Mouse (Mus musculus) intestine, embryonic 15.5 days (tissue): ENCODE results near the gene Ppp1r14c. TPM values are rescaled to one million over a fixed set of nuclear protein-coding genes. Genes with fewer than 3 reads are reported as not detected.

Experiments
- ATAC-seq: fragments of 200-750 bp; cut with Nextera tagmentation; 2 replicates; pipeline ENCODE4 v1.8.0; 2017; ENCODE audit warnings: moderate TSS enrichment, moderate library complexity
- H3K27ac ChIP-seq: fragments of 300-500 bp; sonication (generic); 2 replicates; pipeline ENCODE4 v1.5.1; 2015; ENCODE audit warnings: mild to moderate bottlenecking, inconsistent platforms
- H3K27me3 ChIP-seq: fragments of 300-500 bp; sonication (generic); replicated peaks from 2 replicates; pipeline ENCODE4 v1.6.1; 2015; ENCODE audit warnings: inconsistent platforms
- H3K36me3 ChIP-seq: fragments of 300-500 bp; sonication (generic); 2 replicates; pipeline ENCODE4 v1.6.1; 2015; ENCODE audit warnings: inconsistent platforms
- H3K4me1 ChIP-seq: fragments of 300-500 bp; sonication (generic); replicated peaks from 2 replicates; pipeline ENCODE4 v1.6.1; 2015; ENCODE audit warnings: inconsistent platforms
- H3K4me2 ChIP-seq: fragments of 300-500 bp; sonication (generic); replicated peaks from 2 replicates; pipeline ENCODE4 v1.6.1; 2015; ENCODE audit warnings: mild to moderate bottlenecking, inconsistent platforms
- H3K4me3 ChIP-seq: fragments of 300-500 bp; sonication (generic); replicated peaks from 2 replicates; pipeline ENCODE4 v1.5.1; 2015; ENCODE audit warnings: inconsistent platforms
- H3K9ac ChIP-seq: fragments of 300-500 bp; sonication (generic); 2 replicates; pipeline ENCODE4 v1.6.1; 2015; ENCODE audit warnings: inconsistent platforms
- H3K9me3 ChIP-seq: fragments of 300-500 bp; sonication (generic); 2 replicates; pipeline ENCODE4 v1.6.1; 2016; ENCODE audit warnings: inconsistent platforms
- WGBS: fragments of 180-500 bp; shearing (Covaris S2); methylation state at CpG from one replicate; pipeline ENCODE4 v1.1.7; 2015; 5-methylcytosine and 5-hydroxymethylcytosine counted together
- polyA plus RNA-seq: library from polyadenylated mRNA; unstranded; fragments of >200 nt; fragmentation: Nextera tagmentation; extraction: Ambion mirVana; gene quantifications from 2 replicates; pipeline ENCODE4 v1.2.1, GENCODE M21; 2015

Gene Ppp1r14c
- polyA plus RNA-seq, 1 experiment from 2014 or later = 2.4 TPM

DNA sequence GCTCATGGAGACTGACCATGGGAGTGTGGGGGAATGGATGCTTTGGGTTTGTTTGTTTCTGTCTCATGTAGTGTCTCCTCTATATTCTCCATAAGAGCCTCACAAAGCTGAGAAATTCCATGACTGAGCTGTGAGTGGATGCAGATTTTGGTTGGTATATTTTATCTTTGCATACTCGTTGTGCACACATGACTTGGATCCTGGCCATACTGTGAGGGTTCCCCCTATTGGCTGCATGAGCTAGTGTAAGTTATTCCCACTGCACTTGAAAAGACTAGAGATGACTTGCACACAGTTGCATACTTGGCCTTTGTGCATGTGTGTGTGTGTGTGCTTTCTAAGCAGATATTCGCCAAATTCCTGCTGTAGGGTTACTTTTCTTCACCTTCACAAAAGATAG, 40.4 kb downstream of the Ppp1r14c start:
- WGBS = 68% methylated on average over 2 of the region's 2 CpGs

DNA sequence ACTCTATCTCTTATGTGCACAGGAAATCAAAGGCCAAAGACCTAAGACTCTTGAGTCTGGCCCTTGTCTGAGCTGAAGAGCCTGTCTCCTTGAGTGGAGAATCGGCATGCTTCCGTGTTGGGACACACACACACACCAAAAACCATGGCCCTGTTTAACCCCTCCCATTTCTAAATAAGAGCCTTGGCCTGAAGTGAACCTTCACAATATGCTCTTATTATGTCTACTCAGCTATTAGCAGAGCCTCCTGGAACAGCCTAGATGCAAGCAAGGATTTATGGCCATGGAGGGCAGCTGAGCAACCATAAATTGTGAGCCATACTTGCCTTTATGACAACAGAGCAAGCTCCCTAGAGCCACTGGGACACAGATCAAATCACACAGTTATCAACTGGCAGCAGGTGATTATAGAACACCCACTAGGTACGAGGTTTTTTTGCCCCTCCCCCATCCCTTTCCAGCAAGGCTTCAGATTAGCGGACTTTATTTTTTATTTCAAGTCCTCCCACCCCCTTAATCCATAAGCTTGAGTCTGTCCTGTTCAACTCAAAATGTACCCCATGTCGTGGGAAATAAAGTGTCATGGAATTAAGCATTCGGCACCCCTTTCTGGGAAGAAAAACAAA, 42.3 kb downstream of the Ppp1r14c start:
- H3K27me3 ChIP-seq = no peaks in the 10 kb centered on the region
- H3K9me3 ChIP-seq = no peaks in the 10 kb centered on the region
- H3K36me3 ChIP-seq = no peaks in the 10 kb centered on the region
- 65% methylated on average over 6 of the region's 6 CpGs for whole genome bisulfite sequencing
- ATAC-seq = peak; percentile 53; the same call in 1 of the 2 replicates
- no peaks in the 10 kb centered on the region for H3K4me1 ChIP-seq
- H3K4me2 ChIP-seq = no peak overlapping the region
- H3K4me3 ChIP-seq = no peak overlapping the region
- no peak overlapping the region for H3K27ac ChIP-seq
- no peak overlapping the region for H3K9ac ChIP-seq

More for the DNA sequence above, 40.4 kb downstream of the Ppp1r14c start:
- no peak overlapping the region for H3K9ac ChIP-seq
- no peak overlapping the region for H3K4me2 ChIP-seq
- no peak overlapping the region for H3K4me3 ChIP-seq
- no peak for ATAC-seq
- H3K4me1 ChIP-seq = no peaks in the 10 kb centered on the region
- no peak overlapping the region for H3K27ac ChIP-seq
- no peaks in the 10 kb centered on the region for H3K9me3 ChIP-seq
- H3K27me3 ChIP-seq = no peaks in the 10 kb centered on the region
- H3K36me3 ChIP-seq = no peaks in the 10 kb centered on the region

DNA sequence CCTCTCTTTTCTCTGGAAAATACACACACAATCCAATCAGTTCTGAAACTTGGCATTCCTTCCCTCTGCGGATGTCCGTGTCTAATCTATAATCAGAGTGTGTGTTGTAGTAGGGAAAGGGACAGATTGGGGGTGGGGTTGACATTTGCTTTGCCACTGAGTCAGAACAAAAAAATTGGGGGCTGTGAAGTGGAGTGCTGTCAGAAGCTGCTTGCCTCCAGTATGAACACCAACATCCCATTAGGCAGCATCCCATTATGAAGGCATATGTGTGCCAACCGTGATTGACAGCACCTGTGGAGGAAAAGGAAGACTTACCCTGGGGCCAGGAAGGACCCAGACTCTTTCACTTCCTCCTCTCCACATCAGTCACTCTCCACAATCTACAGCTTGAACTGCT, 42.8 kb downstream of the Ppp1r14c start:
- no peak overlapping the region for H3K4me3 ChIP-seq
- H3K27ac ChIP-seq = no peak overlapping the region
- no peak overlapping the region for H3K4me2 ChIP-seq
- H3K27me3 ChIP-seq = no peaks in the 10 kb centered on the region
- no peak for ATAC-seq
- no peaks in the 10 kb centered on the region for H3K4me1 ChIP-seq
- WGBS = 72% methylated on average over 3 of the region's 3 CpGs
- H3K9me3 ChIP-seq = no peaks in the 10 kb centered on the region
- H3K9ac ChIP-seq = no peak overlapping the region
- no peaks in the 10 kb centered on the region for H3K36me3 ChIP-seq

DNA sequence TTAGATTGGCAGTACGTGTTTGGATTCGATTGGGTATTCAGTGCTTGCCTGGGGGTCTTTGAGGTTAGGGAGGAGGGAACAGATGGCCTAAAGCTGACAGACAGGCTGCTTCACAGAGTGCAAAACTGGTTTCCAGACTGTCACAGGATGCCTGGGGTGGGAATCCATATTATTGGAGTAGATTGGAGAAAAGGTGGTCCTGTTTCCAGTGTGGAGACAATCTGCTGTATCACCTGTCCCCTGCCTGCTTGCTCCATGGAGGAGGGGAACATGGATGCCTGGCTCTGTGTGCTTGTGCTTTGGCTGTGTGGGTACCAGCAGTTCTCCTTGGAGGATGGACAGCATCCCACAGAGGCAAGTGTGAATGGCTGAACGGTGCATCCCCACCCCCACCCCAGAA, 45.4 kb downstream of the Ppp1r14c start:
- H3K4me2 ChIP-seq = no peak overlapping the region
- H3K4me1 ChIP-seq = 0 out of 2 replicates have a peak, but pooled peaks cover 3% of the 10 kb centered on the region
- no peak for ATAC-seq
- no peaks in the 10 kb centered on the region for H3K36me3 ChIP-seq
- H3K27me3 ChIP-seq = no peaks in the 10 kb centered on the region
- H3K9me3 ChIP-seq = no peaks in the 10 kb centered on the region
- no peak overlapping the region for H3K9ac ChIP-seq
- 86% methylated on average over 3 of the region's 3 CpGs for WGBS
- H3K27ac ChIP-seq = no peak overlapping the region
- no peak overlapping the region for H3K4me3 ChIP-seq

DNA sequence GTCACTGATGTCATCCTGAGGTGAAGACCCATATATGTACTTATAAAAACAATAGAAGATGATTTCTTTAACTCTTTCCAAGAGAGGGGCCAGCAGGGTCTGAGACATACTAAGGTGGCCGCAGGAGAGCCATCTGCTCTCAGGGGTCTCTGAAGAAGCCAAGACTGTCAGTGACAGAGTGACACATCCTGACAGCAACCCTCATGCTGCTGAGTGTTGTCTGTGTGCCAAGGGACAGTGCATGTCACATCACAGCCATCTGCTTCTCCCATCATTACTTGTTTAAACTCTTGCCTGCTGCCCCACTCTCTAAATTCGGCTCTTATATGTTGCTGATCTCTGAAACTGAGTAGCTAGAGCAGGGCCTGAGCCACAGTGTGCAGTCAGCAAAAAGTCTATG, 45.8 kb downstream of the Ppp1r14c start:
- no peak overlapping the region for H3K27ac ChIP-seq
- H3K36me3 ChIP-seq = no peaks in the 10 kb centered on the region
- no peak for ATAC-seq
- no peaks in the 10 kb centered on the region for H3K9me3 ChIP-seq
- no peak overlapping the region for H3K4me2 ChIP-seq
- no peak overlapping the region for H3K4me3 ChIP-seq
- no peaks in the 10 kb centered on the region for H3K27me3 ChIP-seq
- 72% methylated on average over 2 of the region's 2 CpGs for WGBS
- 0 out of 2 replicates have a peak, but pooled peaks cover 3% of the 10 kb centered on the region for H3K4me1 ChIP-seq
- H3K9ac ChIP-seq = no peak overlapping the region

DNA sequence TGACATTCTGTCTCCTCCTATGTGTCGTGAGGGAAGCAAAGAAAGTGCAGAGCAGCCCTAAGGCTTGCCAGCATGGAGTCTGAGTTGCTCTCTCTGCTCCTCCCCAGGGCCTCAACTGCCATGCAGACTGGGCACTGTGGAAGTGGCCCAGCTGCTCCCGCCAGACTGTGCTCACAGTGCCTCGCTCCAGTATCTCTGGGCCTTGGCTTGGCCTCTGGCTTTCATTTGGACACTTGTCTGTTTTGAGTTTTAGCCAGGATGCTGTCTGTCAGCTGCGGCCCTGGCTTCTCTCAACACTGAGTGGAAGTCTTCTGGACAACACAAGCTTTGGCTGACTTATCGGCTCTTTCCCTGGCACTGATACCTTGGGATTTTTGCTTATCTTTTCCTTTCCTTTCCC, 49.0 kb downstream of the Ppp1r14c start:
- Histone ChIP-seq H3K4me1 (0 out of 2 replicates have a peak, but pooled peaks cover 3% of the 10 kb centered on the region), H3K9me3 (no peaks in the 10 kb centered on the region), H3K4me3 (no peak overlapping the region), H3K27ac (no peak overlapping the region), H3K4me2 (no peak overlapping the region), H3K9ac (no peak overlapping the region), H3K27me3 (no peaks in the 10 kb centered on the region), H3K36me3 (no peaks in the 10 kb centered on the region)
- no peak for ATAC-seq
- 33% methylated on average over 5 of the region's 5 CpGs for WGBS

DNA sequence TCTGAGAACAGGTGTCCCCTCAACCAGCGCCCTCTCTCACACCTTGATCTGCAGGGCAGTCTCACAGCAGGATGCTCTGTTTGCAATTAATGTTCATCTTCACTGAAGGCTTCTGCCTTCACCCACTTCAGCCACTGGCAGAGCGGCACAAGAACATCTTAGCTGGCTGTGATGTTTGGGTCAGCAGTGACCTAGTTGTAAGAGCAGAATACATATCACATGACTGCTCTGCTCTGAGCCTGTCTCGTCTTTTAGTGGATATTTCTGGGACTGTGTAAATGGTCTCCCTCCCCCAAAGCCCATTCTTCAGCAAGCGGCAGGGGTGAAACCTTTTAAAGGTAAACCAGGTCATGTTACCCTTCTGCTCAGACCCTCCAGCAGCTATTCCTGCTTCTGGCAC, 50.7 kb downstream of the Ppp1r14c start:
- Histone ChIP-seq H3K4me3 (no peak overlapping the region), H3K4me2 (no peak overlapping the region), H3K4me1 (0 out of 2 replicates have a peak, but pooled peaks cover 3% of the 10 kb centered on the region), H3K27ac (no peak overlapping the region), H3K27me3 (no peaks in the 10 kb centered on the region), H3K9ac (no peak overlapping the region), H3K36me3 (no peaks in the 10 kb centered on the region), H3K9me3 (no peaks in the 10 kb centered on the region)
- ATAC-seq = no peak
- WGBS = 51% methylated on average over 4 of the region's 4 CpGs

DNA sequence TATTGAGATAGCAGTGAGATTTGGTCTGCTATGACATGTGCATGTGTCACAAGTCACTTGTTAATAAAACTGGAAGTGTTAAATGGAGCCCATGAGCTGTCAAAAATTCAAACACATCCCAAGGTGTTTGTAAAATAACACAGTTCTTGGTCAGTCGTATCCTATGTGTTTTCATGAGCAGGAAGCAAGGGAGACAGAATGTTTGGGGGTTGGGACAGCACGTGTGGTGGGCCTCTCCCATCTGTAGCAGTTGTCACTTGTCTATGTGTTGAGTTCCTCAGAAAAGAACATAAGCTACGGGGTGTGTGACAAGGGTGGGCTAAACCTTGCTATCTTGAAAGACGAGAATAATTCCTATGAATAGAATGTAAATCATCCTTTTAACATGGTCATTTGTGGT, 51.6 kb downstream of the Ppp1r14c start:
- Histone ChIP-seq H3K27ac (no peak overlapping the region), H3K4me3 (no peak overlapping the region), H3K27me3 (no peaks in the 10 kb centered on the region), H3K9ac (no peak overlapping the region), H3K9me3 (no peaks in the 10 kb centered on the region), H3K4me2 (no peak overlapping the region), H3K4me1 (0 out of 2 replicates have a peak, but pooled peaks cover 3% of the 10 kb centered on the region), H3K36me3 (no peaks in the 10 kb centered on the region)
- WGBS = 56% methylated on average over 4 of the region's 4 CpGs
- no peak for ATAC-seq

DNA sequence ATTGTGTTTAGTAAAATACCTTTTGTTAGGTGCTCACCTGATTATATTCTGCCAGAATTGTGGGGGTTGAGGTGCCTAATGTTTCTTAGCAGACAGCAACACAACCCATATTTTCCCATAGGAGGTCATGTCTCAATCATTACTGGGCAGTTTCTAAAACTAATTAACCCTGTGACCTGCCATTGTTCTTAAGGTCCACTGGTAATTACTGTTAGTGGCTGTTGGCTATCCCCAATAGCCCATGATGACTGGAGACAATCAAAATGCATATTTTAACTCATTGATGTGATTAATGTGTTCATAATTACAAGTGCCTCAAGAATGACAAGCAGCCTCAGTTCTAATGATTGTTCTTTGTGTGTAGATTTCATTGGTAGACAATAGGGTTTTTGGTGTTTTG, 58.2 kb downstream of the Ppp1r14c start:
- ATAC-seq = no peak
- Histone ChIP-seq H3K4me2 (no peak overlapping the region), H3K9me3 (no peaks in the 10 kb centered on the region), H3K4me1 (no peaks in the 10 kb centered on the region), H3K27ac (no peak overlapping the region), H3K36me3 (no peaks in the 10 kb centered on the region), H3K27me3 (no peaks in the 10 kb centered on the region), H3K4me3 (no peak overlapping the region), H3K9ac (no peak overlapping the region)

DNA sequence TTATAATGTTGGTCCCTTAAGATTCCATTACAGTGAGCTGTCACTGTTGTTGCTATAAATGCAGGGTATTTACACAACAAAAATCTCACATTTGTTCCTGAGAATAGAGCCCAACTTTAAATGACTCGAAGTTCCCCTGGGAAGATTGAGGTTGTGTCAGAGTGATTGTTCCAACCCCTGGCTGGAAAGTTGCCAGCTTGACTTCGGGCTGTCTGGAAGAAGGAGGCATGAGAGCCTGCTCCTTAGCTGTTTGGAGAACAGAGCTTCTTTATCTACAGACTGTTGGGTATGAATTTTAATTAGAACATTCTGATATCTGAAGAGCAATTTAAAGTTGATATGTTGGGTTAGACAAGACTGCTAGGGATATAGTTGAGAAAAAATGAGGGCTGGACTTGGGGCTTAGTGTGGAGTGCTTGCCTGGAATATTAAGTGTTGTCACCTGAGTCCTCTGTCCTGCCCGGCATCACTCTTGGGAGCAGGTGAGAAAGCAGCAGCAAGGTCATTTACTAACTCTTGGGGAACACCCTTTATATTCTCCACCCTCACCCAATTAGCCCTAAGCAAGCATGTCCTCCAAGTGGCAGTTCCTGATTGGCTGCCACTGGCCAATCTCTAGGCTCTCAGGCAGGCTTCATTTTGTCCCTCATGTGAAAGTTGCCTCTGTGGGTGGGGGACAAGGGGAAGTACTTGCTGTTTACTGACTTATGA, 62.0 kb downstream of the Ppp1r14c start:
- no peak overlapping the region for H3K27ac ChIP-seq
- H3K27me3 ChIP-seq = no peaks in the 10 kb centered on the region
- H3K36me3 ChIP-seq = no peaks in the 10 kb centered on the region
- H3K9ac ChIP-seq = no peak overlapping the region
- H3K4me1 ChIP-seq = no peaks in the 10 kb centered on the region
- ATAC-seq = no peak
- WGBS = 56% methylated on average over 3 of the region's 3 CpGs
- no peak overlapping the region for H3K4me2 ChIP-seq
- H3K4me3 ChIP-seq = no peak overlapping the region
- no peaks in the 10 kb centered on the region for H3K9me3 ChIP-seq

DNA sequence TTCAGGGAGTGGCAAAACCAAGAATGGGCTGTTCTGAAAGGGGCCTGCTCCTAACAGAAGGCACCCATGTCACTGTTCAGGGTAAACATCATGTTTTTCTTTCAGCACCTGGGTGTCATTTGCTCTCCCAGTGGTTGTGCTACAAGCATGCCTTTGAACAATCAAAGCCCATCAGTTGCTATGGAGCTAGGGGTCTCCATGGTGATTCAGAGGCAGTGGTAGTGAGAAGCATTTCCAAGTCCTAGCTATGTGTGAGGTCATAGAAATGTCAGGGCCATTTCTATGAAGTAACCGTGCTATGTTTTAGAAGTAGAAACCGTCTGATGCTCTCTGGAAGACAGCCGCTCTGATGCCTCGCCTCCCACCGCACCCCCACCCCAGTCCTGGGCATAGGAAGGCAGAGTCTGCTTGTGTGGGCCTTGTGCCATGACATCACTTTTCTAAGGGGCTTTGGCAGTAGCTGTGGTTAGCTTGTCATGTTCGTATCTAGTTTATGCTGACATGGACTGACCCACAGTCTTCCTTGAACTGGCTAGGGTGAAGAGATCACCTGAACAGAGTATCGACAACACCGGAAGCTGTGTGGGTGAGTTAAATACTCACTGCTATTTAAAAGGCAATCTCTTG, 69.1 kb downstream of the Ppp1r14c start:
- Histone ChIP-seq H3K27ac (no peak overlapping the region), H3K9ac (no peak overlapping the region), H3K36me3 (no peaks in the 10 kb centered on the region), H3K4me3 (no peak overlapping the region), H3K4me2 (no peak overlapping the region), H3K9me3 (no peaks in the 10 kb centered on the region), H3K27me3 (no peaks in the 10 kb centered on the region), H3K4me1 (no peaks in the 10 kb centered on the region)
- no peak for ATAC-seq
- 90% methylated on average over 8 of the region's 8 CpGs for WGBS

DNA sequence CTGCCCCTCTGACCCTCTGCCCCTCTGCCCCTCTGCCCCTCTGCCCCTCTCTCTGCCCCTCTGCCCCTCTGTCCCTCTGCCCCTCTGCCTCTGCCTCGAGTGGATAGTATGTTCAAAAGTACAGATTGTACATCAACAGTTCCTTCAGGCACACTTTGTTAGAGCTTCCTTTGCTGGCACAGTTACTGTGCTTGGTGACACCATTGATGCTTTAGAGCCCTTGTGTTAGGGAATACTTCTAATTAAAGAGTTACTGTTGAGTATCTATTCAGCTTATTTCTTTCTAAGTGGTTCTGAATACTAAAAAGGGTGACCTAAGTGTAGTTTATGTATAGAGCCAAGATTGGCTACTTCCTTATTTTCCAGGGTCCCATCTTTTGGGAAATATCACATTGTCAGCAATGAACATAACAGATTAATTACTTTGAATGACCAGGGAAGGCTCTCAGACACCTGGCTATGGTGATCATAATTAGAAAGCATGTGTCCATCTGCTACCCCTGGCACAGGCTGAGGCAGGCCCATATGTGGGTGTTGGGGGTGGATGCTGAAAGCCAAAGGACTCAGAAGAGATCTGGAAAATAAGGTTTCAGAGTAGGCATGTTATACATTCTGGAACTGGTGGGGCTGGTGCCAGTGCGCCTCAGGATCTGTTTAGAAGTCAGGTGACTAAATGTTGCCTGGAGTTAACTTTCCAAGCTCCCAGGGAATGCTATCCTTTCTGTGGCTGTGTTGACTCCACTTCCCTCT, 75.0 kb downstream of the Ppp1r14c start:
- Histone ChIP-seq H3K4me1 (no peaks in the 10 kb centered on the region), H3K4me3 (no peak overlapping the region), H3K27me3 (no peaks in the 10 kb centered on the region), H3K9ac (no peak overlapping the region), H3K27ac (no peak overlapping the region), H3K36me3 (no peaks in the 10 kb centered on the region), H3K9me3 (no peaks in the 10 kb centered on the region), H3K4me2 (no peak overlapping the region)
- ATAC-seq = no peak
- 54% methylated on average over 2 of the region's 2 CpGs for WGBS
